Mouse (Mus musculus) forebrain, embryonic 13.5 days (tissue): ENCODE measurements at regions not wholly inside any gene's neighbourhood (a gene's known extent, or its start where the extent isn't known, plus 50 kb on each side); places are given as distances from the start of the nearest gene placed in this dataset.
"Not testable (repeated sequence)": the region's sequence is repeated elsewhere in the genome, so short reads cannot be mapped to it uniquely, and the experiment has no call there.

ENCODE experiments used
- ATAC-seq: fragments of 200-750 bp; cut with Nextera tagmentation; 2 replicates; pipeline ENCODE4 v1.8.0; 2017
- H3K27ac ChIP-seq: fragments of 300-500 bp; sonication (generic); 2 replicates; pipeline ENCODE4 v1.5.1; 2015; ENCODE audit warnings: inconsistent platforms, mild to moderate bottlenecking, moderate library complexity
- H3K27me3 ChIP-seq: fragments of 300-500 bp; sonication (generic); 2 replicates; pipeline ENCODE4 v1.6.1; 2015; ENCODE audit warnings: mild to moderate bottlenecking, inconsistent platforms
- H3K36me3 ChIP-seq: fragments of 300-500 bp; sonication (generic); 2 replicates; pipeline ENCODE4 v1.6.1; 2015; ENCODE audit warnings: mild to moderate bottlenecking, inconsistent platforms; ENCODE audit not compliant: poor library complexity, severe bottlenecking
- H3K4me1 ChIP-seq: fragments of 300-500 bp; sonication (generic); 2 replicates; pipeline ENCODE4 v1.6.1; 2015; ENCODE audit warnings: inconsistent platforms
- H3K4me2 ChIP-seq: fragments of 300-500 bp; sonication (generic); 2 replicates; pipeline ENCODE4 v1.6.1; 2015; ENCODE audit warnings: inconsistent platforms, mild to moderate bottlenecking, moderate library complexity
- H3K4me3 ChIP-seq: fragments of 300-500 bp; sonication (generic); 2 replicates; pipeline ENCODE4 v1.5.1; 2015; ENCODE audit warnings: mild to moderate bottlenecking, inconsistent platforms
- H3K9ac ChIP-seq: fragments of 300-500 bp; sonication (generic); 2 replicates; pipeline ENCODE4 v1.6.1; 2015; ENCODE audit warnings: mild to moderate bottlenecking, inconsistent platforms
- H3K9me3 ChIP-seq: fragments of 300-500 bp; sonication (generic); replicated peaks from 2 replicates; pipeline ENCODE4 v1.6.1; 2016; ENCODE audit warnings: inconsistent platforms
- WGBS: fragments of 180-500 bp; shearing (Covaris S2); methylation state at CpG from one replicate; pipeline ENCODE4 v1.1.7; 2015; 5-methylcytosine and 5-hydroxymethylcytosine counted together

DNA sequence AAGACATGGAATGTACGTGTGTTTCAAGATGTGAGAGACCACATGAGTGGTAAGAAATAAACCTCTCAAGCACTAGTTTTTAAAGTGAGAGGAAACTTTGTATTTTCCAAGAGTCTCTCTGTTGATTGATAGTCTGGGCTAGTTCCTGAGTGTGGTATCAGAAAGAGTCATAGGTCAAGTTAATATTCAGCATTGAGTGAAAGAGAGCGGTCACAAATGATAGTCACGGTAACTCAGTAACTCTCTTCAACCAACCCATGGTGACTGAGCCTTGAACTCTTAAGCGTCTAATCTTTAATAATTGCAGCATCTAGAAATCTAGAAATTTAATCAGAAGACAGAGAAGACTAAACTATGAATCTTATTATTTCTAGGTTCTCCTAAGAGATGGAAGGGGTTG is 108.3 kb upstream of the Nrip1 start:
- no peaks in the 10 kb centered on the region for H3K4me1 ChIP-seq
- WGBS: 94% methylated on average over 4 of the region's 4 CpGs
- no peak overlapping the region for H3K9ac ChIP-seq
- no peaks in the 10 kb centered on the region for H3K36me3 ChIP-seq
- no peak overlapping the region for H3K4me2 ChIP-seq
- H3K4me3 ChIP-seq: no peak overlapping the region
- H3K27me3 ChIP-seq: no peaks in the 10 kb centered on the region
- no peaks in the 10 kb centered on the region for H3K9me3 ChIP-seq
- no peak for ATAC-seq
- no peak overlapping the region for H3K27ac ChIP-seq

DNA sequence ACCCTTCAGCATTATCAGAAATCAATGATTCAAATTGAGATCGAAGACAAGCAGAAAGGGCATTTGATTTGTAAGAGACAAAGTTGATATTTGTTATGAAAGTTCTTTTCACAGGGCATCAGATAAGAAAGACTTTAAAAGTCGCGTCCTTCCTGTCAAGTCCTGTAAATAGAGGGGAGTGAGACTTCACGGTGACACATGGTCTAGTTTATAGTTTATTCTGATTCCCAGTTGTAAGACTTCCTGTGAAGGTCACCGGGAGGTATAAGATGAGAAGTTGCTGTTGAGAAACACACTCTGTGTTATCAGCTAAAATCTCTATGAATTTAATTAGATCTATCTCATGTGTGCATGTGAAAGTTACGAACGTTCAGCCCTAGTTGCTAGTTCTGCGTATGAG is 103.8 kb upstream of the Nrip1 start:
- H3K4me2 ChIP-seq: no peak overlapping the region
- no peaks in the 10 kb centered on the region for H3K9me3 ChIP-seq
- H3K27ac ChIP-seq: no peak overlapping the region
- H3K4me1 ChIP-seq: no peaks in the 10 kb centered on the region
- no peaks in the 10 kb centered on the region for H3K36me3 ChIP-seq
- no peak overlapping the region for H3K9ac ChIP-seq
- H3K4me3 ChIP-seq: no peak overlapping the region
- no peak for ATAC-seq
- WGBS: 91% methylated on average over 8 of the region's 8 CpGs
- no peaks in the 10 kb centered on the region for H3K27me3 ChIP-seq

DNA sequence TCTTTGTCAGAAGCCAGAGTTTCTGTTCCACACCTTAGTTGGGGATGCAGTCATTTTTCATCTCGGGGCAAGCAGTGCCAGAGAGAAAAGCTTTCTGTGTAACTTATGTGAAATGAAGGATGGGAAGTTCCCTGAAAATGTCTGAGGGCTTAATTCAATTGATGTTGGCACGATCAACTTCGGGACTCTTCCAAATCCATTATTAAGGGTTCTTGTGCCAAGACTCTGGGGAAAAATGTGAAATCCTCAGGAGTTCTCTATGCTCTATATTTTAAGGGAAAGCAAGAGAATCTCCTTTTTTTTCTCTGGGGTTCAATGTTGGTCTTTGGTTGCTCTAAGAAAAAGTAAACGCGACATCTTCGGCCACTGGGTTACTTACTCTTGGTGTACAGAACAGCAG is 100.9 kb upstream of the Nrip1 start:
- H3K9me3 ChIP-seq: no peaks in the 10 kb centered on the region
- ATAC-seq: no peak
- 93% methylated on average over 6 of the region's 6 CpGs for WGBS
- no peaks in the 10 kb centered on the region for H3K27me3 ChIP-seq
- no peak overlapping the region for H3K27ac ChIP-seq
- no peak overlapping the region for H3K9ac ChIP-seq
- H3K4me2 ChIP-seq: no peak overlapping the region
- H3K4me3 ChIP-seq: no peak overlapping the region
- no peaks in the 10 kb centered on the region for H3K4me1 ChIP-seq
- H3K36me3 ChIP-seq: no peaks in the 10 kb centered on the region

DNA sequence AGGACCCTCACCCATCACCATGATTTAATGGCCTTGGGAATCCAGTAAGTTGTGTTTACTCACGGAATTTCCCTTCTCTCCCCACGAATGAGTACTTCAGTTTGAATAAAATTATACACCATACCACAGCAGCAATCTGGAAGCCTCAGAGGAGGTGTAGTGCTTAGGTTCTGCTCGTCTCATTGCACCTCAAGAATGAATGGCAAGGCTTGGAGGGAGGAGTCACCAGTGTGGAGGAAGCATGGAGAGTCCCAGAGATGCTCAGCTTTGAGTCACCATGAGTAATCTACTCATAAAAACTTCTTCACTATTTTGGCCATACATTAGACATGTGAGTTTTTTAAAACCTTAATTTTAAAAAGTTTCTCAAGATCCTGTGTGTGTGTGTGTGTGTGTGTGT is 98.8 kb upstream of the Nrip1 start:
- H3K27me3 ChIP-seq: no peaks in the 10 kb centered on the region
- no peaks in the 10 kb centered on the region for H3K4me1 ChIP-seq
- WGBS: 87% methylated on average over 3 of the region's 3 CpGs
- H3K9me3 ChIP-seq: no peaks in the 10 kb centered on the region
- H3K9ac ChIP-seq: no peak overlapping the region
- H3K4me3 ChIP-seq: no peak overlapping the region
- no peaks in the 10 kb centered on the region for H3K36me3 ChIP-seq
- H3K27ac ChIP-seq: no peak overlapping the region
- no peak for ATAC-seq
- H3K4me2 ChIP-seq: no peak overlapping the region

DNA sequence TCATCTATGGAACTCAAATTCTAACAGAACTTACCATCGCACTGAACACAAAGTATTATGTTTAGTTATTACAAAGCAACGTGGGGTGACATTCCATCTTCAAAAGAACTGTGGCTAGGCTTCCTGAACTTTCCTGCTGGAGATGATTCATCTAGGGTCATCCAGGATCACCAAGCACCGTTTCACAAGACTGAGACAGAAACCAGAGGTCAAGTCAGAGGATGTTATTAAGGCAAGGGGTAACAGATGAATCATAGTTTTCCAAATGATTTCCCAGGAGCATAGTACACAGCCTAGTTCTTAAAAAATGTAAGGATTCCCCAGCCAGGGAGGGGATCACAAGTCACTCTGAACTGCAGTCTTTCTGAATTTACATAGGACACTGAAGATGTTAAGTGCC is 97.5 kb upstream of the Nrip1 start:
- ATAC-seq: no peak
- H3K9ac ChIP-seq: no peak overlapping the region
- no peaks in the 10 kb centered on the region for H3K36me3 ChIP-seq
- H3K27me3 ChIP-seq: no peaks in the 10 kb centered on the region
- no peak overlapping the region for H3K4me3 ChIP-seq
- H3K9me3 ChIP-seq: no peaks in the 10 kb centered on the region
- 82% methylated on average over 3 of the region's 3 CpGs for WGBS
- H3K4me1 ChIP-seq: no peaks in the 10 kb centered on the region
- no peak overlapping the region for H3K4me2 ChIP-seq
- H3K27ac ChIP-seq: no peak overlapping the region

DNA sequence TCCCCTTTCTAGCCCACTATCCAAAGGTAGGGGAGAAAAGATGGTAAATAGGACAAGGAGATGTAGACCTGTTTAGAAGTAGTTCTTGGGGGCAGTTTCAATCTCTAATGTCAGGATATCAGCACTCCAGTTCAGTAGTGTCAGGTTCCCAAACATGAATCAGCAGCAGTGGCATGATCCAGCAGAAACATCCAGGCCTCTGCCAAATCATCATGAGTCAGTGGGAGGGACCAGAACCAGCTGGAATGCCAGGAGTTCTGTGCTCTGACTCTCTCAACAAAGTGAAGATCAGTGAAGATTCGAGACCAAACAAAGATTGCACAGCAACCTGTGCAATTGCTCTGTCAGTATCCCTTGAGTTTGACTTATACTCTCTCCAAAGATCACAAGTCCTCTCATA is 85.9 kb upstream of the Nrip1 start:
- Histone ChIP-seq H3K4me1 (no peaks in the 10 kb centered on the region), H3K27ac (no peak overlapping the region), H3K4me3 (no peak overlapping the region), H3K36me3 (no peaks in the 10 kb centered on the region), H3K9me3 (no peaks in the 10 kb centered on the region), H3K4me2 (no peak overlapping the region), H3K27me3 (no peaks in the 10 kb centered on the region), H3K9ac (no peak overlapping the region)
- ATAC-seq: no peak
- 73% methylated on average over 1 of the region's 1 CpGs for WGBS

DNA sequence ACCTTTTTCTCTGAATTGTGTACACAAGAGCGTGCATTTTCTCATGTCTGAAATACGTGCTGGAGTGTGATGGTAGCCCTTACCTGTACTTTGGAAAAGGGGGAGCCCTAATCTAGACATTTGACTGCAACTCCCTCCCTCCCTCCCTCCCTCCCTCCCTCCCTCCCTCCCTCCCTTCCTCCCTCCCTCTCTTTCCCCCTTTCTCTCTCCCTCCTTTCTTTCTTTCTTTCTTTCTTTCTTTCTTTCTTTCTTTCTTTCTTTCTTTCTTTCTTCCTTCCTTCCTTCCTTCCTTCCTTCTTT is 82.6 kb upstream of the Nrip1 start:
- 81% methylated on average over 2 of the region's 2 CpGs for WGBS
- not testable (repeated sequence) for H3K36me3 ChIP-seq, H3K4me2 ChIP-seq, H3K27ac ChIP-seq, ATAC-seq, H3K4me1 ChIP-seq, H3K27me3 ChIP-seq, H3K9me3 ChIP-seq, H3K4me3 ChIP-seq, H3K9ac ChIP-seq

DNA sequence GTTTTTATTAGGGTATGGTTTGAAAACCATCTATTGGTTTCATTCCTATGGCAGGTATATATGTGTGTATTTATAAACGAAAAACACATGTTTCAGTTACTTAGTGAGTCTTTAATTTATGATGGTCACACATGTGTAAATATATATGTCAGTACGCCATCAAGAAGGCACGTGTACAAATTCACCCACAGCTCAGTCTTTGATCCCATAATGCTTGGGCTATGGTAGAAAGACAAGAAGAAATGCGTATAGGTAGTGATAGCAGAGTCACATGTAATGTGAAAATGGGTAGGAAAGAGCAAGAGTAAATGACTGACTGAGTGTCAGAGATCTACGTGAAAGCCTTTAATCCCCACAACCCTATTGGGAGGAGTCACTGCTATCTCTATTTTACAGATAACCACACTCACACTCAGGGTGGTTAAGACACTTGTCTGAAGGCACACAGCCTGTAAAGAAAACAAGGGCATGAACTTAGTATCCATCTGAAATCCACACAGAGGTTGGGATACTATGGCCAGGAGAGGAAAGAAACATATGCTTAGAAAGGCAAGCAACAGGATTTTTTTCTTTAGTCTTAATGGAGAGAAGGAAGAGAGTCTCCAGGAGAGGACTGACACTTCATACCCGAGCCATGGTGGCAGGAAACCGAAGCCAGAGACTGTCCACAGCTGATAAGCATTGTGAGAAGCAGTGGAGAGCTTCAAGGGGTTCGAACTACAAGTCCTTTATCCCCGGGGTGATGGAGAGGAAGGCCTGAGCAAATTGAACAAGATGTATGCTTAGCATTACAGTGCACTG is 82.1 kb upstream of the Nrip1 start:
- no peak overlapping the region for H3K27ac ChIP-seq
- H3K9me3 ChIP-seq: no peaks in the 10 kb centered on the region
- H3K4me1 ChIP-seq: peaks cover 6% of the 10 kb centered on the region
- H3K4me3 ChIP-seq: no peak overlapping the region
- H3K27me3 ChIP-seq: no peaks in the 10 kb centered on the region
- H3K4me2 ChIP-seq: no peak overlapping the region
- ATAC-seq: no peak
- no peak overlapping the region for H3K9ac ChIP-seq
- WGBS: 90% methylated on average over 9 of the region's 9 CpGs
- no peaks in the 10 kb centered on the region for H3K36me3 ChIP-seq

DNA sequence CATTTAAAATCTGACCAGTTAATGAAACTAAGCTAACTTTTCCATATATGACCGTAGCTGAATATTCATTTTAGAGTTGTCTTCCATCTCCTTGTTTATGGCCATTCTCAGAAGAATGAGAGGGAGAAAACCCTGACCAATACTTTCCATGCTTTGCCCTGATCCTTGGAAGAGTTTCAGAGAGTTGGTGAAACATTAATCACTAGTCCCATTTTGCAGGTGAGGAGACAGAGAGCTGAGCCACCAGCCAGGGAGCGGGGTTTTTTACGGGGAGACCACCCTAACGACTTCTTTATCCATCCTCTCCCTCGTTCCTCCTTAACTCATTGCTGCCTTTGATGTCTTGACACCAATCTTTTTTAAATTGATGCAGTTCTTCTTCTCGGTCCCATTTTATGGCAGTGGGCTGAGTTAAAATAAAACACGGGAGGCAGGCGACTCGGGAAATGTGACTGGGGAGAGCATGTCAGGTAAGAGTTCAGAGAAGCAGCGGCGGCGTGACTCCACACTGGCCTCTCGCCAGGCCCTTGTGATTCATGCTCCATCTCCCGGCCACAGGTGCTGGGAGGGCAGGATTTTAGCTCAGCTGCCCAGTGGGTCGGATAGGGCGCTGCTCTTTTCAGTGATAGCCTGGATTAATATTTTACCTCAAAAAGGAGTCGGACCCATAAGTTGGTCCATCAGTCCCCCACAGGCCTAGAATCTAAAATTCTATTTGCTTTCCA is 81.3 kb upstream of the Nrip1 start:
- Histone ChIP-seq H3K9me3 (no peaks in the 10 kb centered on the region), H3K9ac (no peak overlapping the region), H3K4me3 (no peak overlapping the region), H3K4me2 (no peak overlapping the region), H3K27ac (no peak overlapping the region), H3K36me3 (no peaks in the 10 kb centered on the region), H3K4me1 (peaks cover 6% of the 10 kb centered on the region), H3K27me3 (no peaks in the 10 kb centered on the region)
- ATAC-seq: no peak
- WGBS: 82% methylated on average over 17 of the region's 17 CpGs

DNA sequence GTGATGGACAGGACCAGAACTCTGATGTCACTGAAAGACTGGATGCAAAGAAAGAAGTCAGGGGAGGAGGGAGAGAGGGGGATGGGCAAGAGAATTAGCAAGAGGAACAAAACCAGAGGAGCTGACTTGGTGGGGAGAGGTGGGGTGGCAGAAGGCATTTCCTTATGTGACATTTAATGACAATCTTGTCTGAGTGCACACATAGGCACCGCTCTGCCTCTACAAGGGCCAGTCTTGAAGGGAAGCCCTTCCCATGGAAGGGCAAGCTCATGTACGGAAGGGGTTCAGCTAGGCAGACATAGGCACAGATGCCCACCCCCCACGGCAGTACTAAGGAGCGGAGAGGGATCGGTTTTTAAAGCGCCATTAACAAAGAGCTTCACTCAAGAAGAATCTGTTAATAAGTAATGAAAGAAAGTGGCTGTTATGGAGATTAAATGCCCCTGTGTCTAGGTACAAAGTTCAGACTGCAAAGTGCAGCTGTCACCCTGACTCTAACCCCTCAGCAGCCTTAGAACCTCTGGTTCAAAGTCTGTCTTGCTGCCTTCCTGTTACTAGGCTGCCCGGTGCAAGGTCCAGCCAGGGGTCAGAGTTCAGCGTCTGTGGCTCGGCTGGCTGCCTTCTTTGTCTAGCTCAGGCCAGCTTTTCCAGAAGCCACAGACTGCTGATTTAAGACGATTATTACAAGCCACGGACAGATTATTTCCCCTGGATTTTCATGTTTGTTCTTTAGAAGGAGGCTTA is 80.0 kb upstream of the Nrip1 start:
- Histone ChIP-seq H3K4me3 (no peak overlapping the region), H3K36me3 (no peaks in the 10 kb centered on the region), H3K9me3 (no peaks in the 10 kb centered on the region), H3K27me3 (no peaks in the 10 kb centered on the region), H3K4me2 (no peak overlapping the region), H3K9ac (no peak overlapping the region), H3K27ac (no peak overlapping the region), H3K4me1 (peaks cover 6% of the 10 kb centered on the region)
- WGBS: 17% methylated on average over 11 of the region's 11 CpGs
- peak; percentile 36; the same call in 1 of the 2 replicates for ATAC-seq

DNA sequence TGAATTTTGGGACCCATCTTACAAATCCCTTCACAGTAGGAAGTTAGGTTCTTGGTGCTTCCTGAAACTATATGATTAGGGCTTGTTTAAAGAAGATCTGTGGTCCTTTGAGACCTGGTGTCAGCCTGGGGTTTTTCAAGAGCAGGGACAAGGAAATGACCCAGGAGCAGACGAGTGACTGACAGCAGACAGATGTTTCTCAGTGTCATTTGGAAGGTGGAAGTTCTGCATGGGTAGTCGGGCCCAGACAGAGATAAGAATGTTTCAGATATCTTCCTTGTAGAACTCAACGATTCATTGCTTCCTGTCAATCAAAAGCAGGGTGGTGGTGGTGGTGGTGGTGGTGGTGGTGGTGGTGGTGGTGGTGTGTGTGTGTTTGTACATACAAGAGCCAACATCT is 75.1 kb upstream of the Nrip1 start:
- H3K27me3 ChIP-seq: no peaks in the 10 kb centered on the region
- H3K9me3 ChIP-seq: no peaks in the 10 kb centered on the region
- no peak overlapping the region for H3K9ac ChIP-seq
- no peak overlapping the region for H3K27ac ChIP-seq
- no peaks in the 10 kb centered on the region for H3K36me3 ChIP-seq
- ATAC-seq: no peak
- no peak overlapping the region for H3K4me2 ChIP-seq
- H3K4me1 ChIP-seq: peaks cover 5% of the 10 kb centered on the region
- whole genome bisulfite sequencing: 82% methylated on average over 3 of the region's 3 CpGs
- no peak overlapping the region for H3K4me3 ChIP-seq

DNA sequence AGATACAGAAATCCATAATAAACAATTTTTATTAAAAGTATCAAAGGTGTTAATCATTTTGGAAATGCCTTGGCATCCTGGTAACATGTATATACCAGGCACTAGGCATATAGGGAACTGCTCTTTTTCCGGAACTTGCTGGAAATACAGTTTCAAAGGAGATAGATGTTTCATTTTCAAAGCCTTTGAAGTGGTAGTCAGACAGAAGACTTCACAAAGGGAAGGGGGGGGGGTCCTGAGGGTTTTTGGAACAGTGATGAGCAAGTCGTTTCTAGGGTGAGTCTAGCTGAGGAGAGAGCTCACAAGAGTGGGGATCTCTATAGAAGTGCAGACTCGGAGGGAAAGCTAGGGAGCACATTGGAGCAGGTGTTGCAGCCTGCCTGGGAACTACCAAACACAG is 73.4 kb upstream of the Nrip1 start:
- Histone ChIP-seq H3K27ac (no peak overlapping the region), H3K4me3 (no peak overlapping the region), H3K9me3 (no peaks in the 10 kb centered on the region), H3K27me3 (no peaks in the 10 kb centered on the region), H3K4me2 (no peak overlapping the region), H3K4me1 (no peaks in the 10 kb centered on the region), H3K9ac (no peak overlapping the region), H3K36me3 (no peaks in the 10 kb centered on the region)
- no peak for ATAC-seq
- WGBS: 63% methylated on average over 3 of the region's 3 CpGs
